Mouse (Mus musculus): ENCODE measurements around the gene Aqp2.
A peak's percentile ranks its signal among the peaks of the same experiment; 100 is the strongest.

DNA sequence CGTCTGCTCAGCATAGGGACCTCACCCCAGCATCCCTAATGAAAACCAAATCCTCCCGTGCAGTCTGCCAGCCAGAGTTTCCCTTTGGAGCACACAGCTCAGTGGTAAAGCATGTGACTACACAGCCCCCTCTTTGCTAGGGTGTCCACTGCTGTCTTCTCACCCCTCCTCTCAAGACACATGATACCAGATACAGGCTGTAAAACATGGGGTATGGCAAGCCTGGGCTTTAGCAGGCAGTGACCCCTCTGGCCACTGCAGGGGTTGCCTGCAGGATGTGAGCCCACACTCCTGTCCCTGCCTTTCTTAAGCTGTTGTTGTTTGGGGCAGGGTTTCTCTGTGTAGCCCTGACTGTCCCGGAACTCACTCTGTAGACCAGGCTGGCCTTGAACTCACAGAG lies 46.8 kb upstream of the Aqp2 start:
- peak; percentile 51 for TF ChIP-seq CTCF (IDR thresholded peaks at IDR 0.05)
- TF ChIP-seq EP300 (IDR thresholded peaks at IDR 0.05) = no peak

Measured in lung, postnatal 0 days (tissue).